Mouse (Mus musculus): ENCODE data around the gene Grk2. TPM values are rescaled to one million over a fixed set of nuclear protein-coding genes. Genes with fewer than 3 reads are reported as not detected.

The Grk2 gene
- 56.3 TPM for polyA plus RNA-seq (2012; fragmentation: generic; extraction: Trizol)

- peaks cover 40% of the 10 kb centered on the region for H3K79me2 ChIP-seq (ENCODE audit: control insufficient read depth, insufficient read depth)
These were observed at the start of gene Grk2 for GRCm38 (mm10) chr19:4306190-4306577. Grk2 (minus strand) TSS chr19:4306222.

GRCm38 (mm10) chr19:4349455-4349854, 43.4 kb upstream of the Grk2 start:
- H3ac ChIP-seq (ENCODE audit: control insufficient read depth, insufficient read length): no peak overlapping the region
- H3K79me2 ChIP-seq (ENCODE audit: control insufficient read depth, insufficient read depth): no peaks in the 10 kb centered on the region
- no peak overlapping the region for H3K4me3 ChIP-seq
- peaks cover 49% of the 10 kb centered on the region for H3K36me3 ChIP-seq (ENCODE audit: control insufficient read depth, insufficient read depth)
- no peaks in the 10 kb centered on the region for H3K27me3 ChIP-seq (ENCODE audit: control insufficient read depth, insufficient read depth, insufficient read length)
- TF ChIP-seq USF1 (IDR thresholded peaks at IDR 0.05; ENCODE audit: low read depth) (no peak), E2F4 (IDR thresholded peaks at IDR 0.05; ENCODE audit: insufficient read depth) (no peak), TCF3 (IDR thresholded peaks at IDR 0.05; ENCODE audit: insufficient read length, low read depth) (no peak), MAX (IDR thresholded peaks at IDR 0.05; ENCODE audit: low read depth) (no peak), POLR2AphosphoS2 (IDR thresholded peaks at IDR 0.05; ENCODE audit: insufficient read length, low read depth) (no peak), CEBPB (IDR thresholded peaks at IDR 0.05; ENCODE audit: insufficient read depth, poor library complexity, severe bottlenecking) (no peak), REST (IDR thresholded peaks at IDR 0.05; ENCODE audit: insufficient read depth, insufficient read length) (no peak), MYOD1 (IDR thresholded peaks at IDR 0.05; ENCODE audit: control insufficient read depth in 1 of 3, insufficient read length in 2 of 3, low read depth in 2 of 3) (no peak), TCF12 (IDR thresholded peaks at IDR 0.05; ENCODE audit: insufficient read depth, poor library complexity, severe bottlenecking) (no peak), POLR2A (IDR thresholded peaks at IDR 0.05; ENCODE audit: insufficient read length, low read depth) (no peak), SRF (IDR thresholded peaks at IDR 0.05; ENCODE audit: control insufficient read depth, insufficient read length, low read depth) (no peak), MYOG (IDR thresholded peaks at IDR 0.05; ENCODE audit: control insufficient read depth in 1 of 3, insufficient read depth in 1 of 3, insufficient read length in 2 of 3, low read depth in 2 of 3) (no peak)
- no peak overlapping the region for H3K4me2 ChIP-seq (ENCODE audit: low read depth)

More at GRCm38 (mm10) chr19:4306190-4306577, at the start of gene Grk2:
- no peaks in the 10 kb centered on the region for H3K27me3 ChIP-seq (ENCODE audit: control insufficient read depth, insufficient read depth, insufficient read length)
- H3K36me3 ChIP-seq (ENCODE audit: control insufficient read depth, insufficient read depth): no peaks in the 10 kb centered on the region
- H3K4me2 ChIP-seq (ENCODE audit: low read depth): peak within 1 kb of the TSS; percentile 80
- no peak for TF ChIP-seq USF1 (IDR thresholded peaks at IDR 0.05; ENCODE audit: low read depth)
- no peak for TF ChIP-seq REST (IDR thresholded peaks at IDR 0.05; ENCODE audit: insufficient read depth, insufficient read length)
- peak; percentile 36 for TF ChIP-seq POLR2A (IDR thresholded peaks at IDR 0.05; ENCODE audit: insufficient read length, low read depth)
- H3K4me3 ChIP-seq: peak within 1 kb of the TSS; percentile 43
- H3ac ChIP-seq (ENCODE audit: control insufficient read depth, insufficient read length): peak within 1 kb of the TSS; percentile 46

DNA sequence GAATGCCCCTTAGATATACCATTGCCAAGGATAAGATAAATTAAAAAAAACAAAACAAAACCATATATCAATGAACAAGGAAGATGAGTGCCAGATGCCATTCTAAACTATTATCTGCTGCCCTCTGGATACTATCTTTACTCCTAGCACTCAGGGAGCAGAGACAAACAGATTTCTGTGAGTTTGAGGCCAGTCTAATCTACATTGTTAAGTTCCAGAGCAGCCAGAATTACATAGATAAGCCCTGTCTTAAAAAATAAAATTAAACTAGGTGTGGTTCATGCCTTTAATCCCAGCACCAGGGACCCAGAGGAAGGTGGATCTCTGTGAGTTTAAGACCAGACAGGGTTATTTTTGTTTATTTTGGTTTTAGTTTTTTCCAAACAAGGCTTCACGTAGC, 40.5 kb upstream of the Grk2 start:
- H3K36me3 ChIP-seq (ENCODE audit: control insufficient read depth, insufficient read depth): peaks cover 65% of the 10 kb centered on the region
- H3K4me2 ChIP-seq (ENCODE audit: low read depth): no peak overlapping the region
- no peaks in the 10 kb centered on the region for H3K27me3 ChIP-seq (ENCODE audit: control insufficient read depth, insufficient read depth, insufficient read length)
- H3ac ChIP-seq (ENCODE audit: control insufficient read depth, insufficient read length): no peak overlapping the region
- TF ChIP-seq SRF (IDR thresholded peaks at IDR 0.05; ENCODE audit: control insufficient read depth, insufficient read length, low read depth) (no peak), TCF12 (IDR thresholded peaks at IDR 0.05; ENCODE audit: insufficient read depth, poor library complexity, severe bottlenecking) (no peak), TCF3 (IDR thresholded peaks at IDR 0.05; ENCODE audit: insufficient read length, low read depth) (no peak), CEBPB (IDR thresholded peaks at IDR 0.05; ENCODE audit: insufficient read depth, poor library complexity, severe bottlenecking) (no peak), MYOG (IDR thresholded peaks at IDR 0.05; ENCODE audit: control insufficient read depth in 1 of 3, insufficient read depth in 1 of 3, insufficient read length in 2 of 3, low read depth in 2 of 3) (no peak), E2F4 (IDR thresholded peaks at IDR 0.05; ENCODE audit: insufficient read depth) (no peak), REST (IDR thresholded peaks at IDR 0.05; ENCODE audit: insufficient read depth, insufficient read length) (no peak), MAX (IDR thresholded peaks at IDR 0.05; ENCODE audit: low read depth) (no peak), USF1 (IDR thresholded peaks at IDR 0.05; ENCODE audit: low read depth) (no peak)
- no peak overlapping the region for H3K4me3 ChIP-seq
- no peaks in the 10 kb centered on the region for H3K79me2 ChIP-seq (ENCODE audit: control insufficient read depth, insufficient read depth)

DNA sequence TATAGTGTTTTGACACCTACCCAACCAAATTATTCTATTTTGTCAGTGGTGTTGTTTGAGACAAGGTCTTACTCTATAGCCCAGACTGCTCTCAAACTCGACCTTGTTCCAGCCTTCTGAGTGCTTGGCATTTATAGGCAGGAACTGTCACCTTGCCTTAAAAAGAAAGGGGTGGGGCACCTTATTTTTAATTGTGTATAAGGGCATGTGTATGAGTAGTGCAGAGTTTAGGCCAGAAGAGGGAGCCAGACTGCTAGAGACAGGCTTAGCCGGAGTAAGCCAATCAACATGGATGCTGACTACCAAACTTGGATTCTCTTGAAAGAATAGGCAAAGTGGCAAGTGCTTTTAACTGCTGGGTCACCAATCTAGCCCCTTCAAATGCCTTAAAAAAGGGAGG, 32.1 kb upstream of the Grk2 start:
- Histone ChIP-seq H3K79me2 (ENCODE audit: control insufficient read depth, insufficient read depth) (peaks cover 2% of the 10 kb centered on the region), H3K4me2 (ENCODE audit: low read depth) (no peak overlapping the region), H3ac (ENCODE audit: control insufficient read depth, insufficient read length) (no peak overlapping the region), H3K36me3 (ENCODE audit: control insufficient read depth, insufficient read depth) (peaks cover 35% of the 10 kb centered on the region), H3K4me3 (no peak overlapping the region), H3K27me3 (ENCODE audit: control insufficient read depth, insufficient read depth, insufficient read length) (no peaks in the 10 kb centered on the region)
- TF ChIP-seq TCF12 (IDR thresholded peaks at IDR 0.05; ENCODE audit: insufficient read depth, poor library complexity, severe bottlenecking) (no peak), E2F4 (IDR thresholded peaks at IDR 0.05; ENCODE audit: insufficient read depth) (no peak), POLR2A (IDR thresholded peaks at IDR 0.05; ENCODE audit: insufficient read length, low read depth) (no peak), TCF3 (IDR thresholded peaks at IDR 0.05; ENCODE audit: insufficient read length, low read depth) (no peak), MYOG (IDR thresholded peaks at IDR 0.05; ENCODE audit: control insufficient read depth in 1 of 3, insufficient read depth in 1 of 3, insufficient read length in 2 of 3, low read depth in 2 of 3) (no peak), CEBPB (IDR thresholded peaks at IDR 0.05; ENCODE audit: insufficient read depth, poor library complexity, severe bottlenecking) (no peak), POLR2AphosphoS2 (IDR thresholded peaks at IDR 0.05; ENCODE audit: insufficient read length, low read depth) (no peak), SRF (IDR thresholded peaks at IDR 0.05; ENCODE audit: control insufficient read depth, insufficient read length, low read depth) (no peak), MAX (IDR thresholded peaks at IDR 0.05; ENCODE audit: low read depth) (no peak), REST (IDR thresholded peaks at IDR 0.05; ENCODE audit: insufficient read depth, insufficient read length) (no peak), MYOD1 (IDR thresholded peaks at IDR 0.05; ENCODE audit: control insufficient read depth in 1 of 3, insufficient read length in 2 of 3, low read depth in 2 of 3) (no peak), USF1 (IDR thresholded peaks at IDR 0.05; ENCODE audit: low read depth) (no peak)

DNA sequence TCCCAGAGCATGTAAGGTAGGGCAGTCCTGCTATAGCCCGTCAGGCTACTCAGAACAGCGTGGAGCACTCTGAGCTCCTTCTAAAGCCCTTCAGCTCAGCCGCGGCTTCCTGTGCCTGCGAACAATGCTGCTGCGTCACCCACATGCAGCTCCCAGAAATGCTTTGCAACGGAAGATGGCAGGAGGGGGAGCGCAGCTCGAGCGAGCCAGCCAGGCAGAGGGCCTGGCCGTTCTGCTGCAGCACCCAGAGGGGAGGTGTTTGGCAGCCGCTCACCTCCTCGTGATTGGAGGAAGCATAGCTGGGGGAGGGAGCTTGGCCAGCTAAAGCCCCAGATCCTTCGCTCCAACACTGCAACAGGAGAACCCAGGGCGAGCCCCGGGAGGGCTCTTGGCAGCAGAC, 27.8 kb upstream of the Grk2 start:
- Histone ChIP-seq H3ac (ENCODE audit: control insufficient read depth, insufficient read length) (peak overlapping the region; percentile 45), H3K36me3 (ENCODE audit: control insufficient read depth, insufficient read depth) (peaks cover 21% of the 10 kb centered on the region)

More for the DNA sequence above, 27.8 kb upstream of the Grk2 start:
- no peaks in the 10 kb centered on the region for H3K27me3 ChIP-seq (ENCODE audit: control insufficient read depth, insufficient read depth, insufficient read length)
- H3K4me3 ChIP-seq: peak overlapping the region; percentile 93
- H3K4me2 ChIP-seq (ENCODE audit: low read depth): peak overlapping the region; percentile 98
- peaks cover 34% of the 10 kb centered on the region for H3K79me2 ChIP-seq (ENCODE audit: control insufficient read depth, insufficient read depth)
- peak; percentile 82 for TF ChIP-seq POLR2AphosphoS2 (IDR thresholded peaks at IDR 0.05; ENCODE audit: insufficient read length, low read depth)
- no peak for TF ChIP-seq CEBPB (IDR thresholded peaks at IDR 0.05; ENCODE audit: insufficient read depth, poor library complexity, severe bottlenecking)
- TF ChIP-seq TCF12 (IDR thresholded peaks at IDR 0.05; ENCODE audit: insufficient read depth, poor library complexity, severe bottlenecking): no peak
- no peak for TF ChIP-seq USF1 (IDR thresholded peaks at IDR 0.05; ENCODE audit: low read depth)
- TF ChIP-seq POLR2A (IDR thresholded peaks at IDR 0.05; ENCODE audit: insufficient read length, low read depth): peak; percentile 90
- no peak for TF ChIP-seq TCF3 (IDR thresholded peaks at IDR 0.05; ENCODE audit: insufficient read length, low read depth)
- TF ChIP-seq MYOG (IDR thresholded peaks at IDR 0.05; ENCODE audit: control insufficient read depth in 1 of 3, insufficient read depth in 1 of 3, insufficient read length in 2 of 3, low read depth in 2 of 3): peak in 1 of 3 experiments; percentile 40
- peak in 1 of 3 experiments; percentile 41 for TF ChIP-seq MYOD1 (IDR thresholded peaks at IDR 0.05; ENCODE audit: control insufficient read depth in 1 of 3, insufficient read length in 2 of 3, low read depth in 2 of 3)
- peak; percentile 74 for TF ChIP-seq MAX (IDR thresholded peaks at IDR 0.05; ENCODE audit: low read depth)

All from myocyte (in vitro differentiated cells).